Mouse (Mus musculus) left cerebral cortex, postnatal 4 days (tissue): ENCODE measurements at regions not wholly inside any gene's neighbourhood (a gene's known extent, or its start where the extent isn't known, plus 50 kb on each side); places are given as distances from the start of the nearest gene placed in this dataset.
A peak's percentile ranks its signal among the peaks of the same experiment; 100 is the strongest.

Experiments used
- DNase-seq: peaks from one replicate; pipeline ENCODE4 v3.0.0-alpha.2; 2022
- intact Hi-C: fragments of 180-260 bp; cut with DNase I; formaldehyde crosslinking; loops from one replicate; pipeline ENCODE4 v1.15.1; 2025

DNA sequence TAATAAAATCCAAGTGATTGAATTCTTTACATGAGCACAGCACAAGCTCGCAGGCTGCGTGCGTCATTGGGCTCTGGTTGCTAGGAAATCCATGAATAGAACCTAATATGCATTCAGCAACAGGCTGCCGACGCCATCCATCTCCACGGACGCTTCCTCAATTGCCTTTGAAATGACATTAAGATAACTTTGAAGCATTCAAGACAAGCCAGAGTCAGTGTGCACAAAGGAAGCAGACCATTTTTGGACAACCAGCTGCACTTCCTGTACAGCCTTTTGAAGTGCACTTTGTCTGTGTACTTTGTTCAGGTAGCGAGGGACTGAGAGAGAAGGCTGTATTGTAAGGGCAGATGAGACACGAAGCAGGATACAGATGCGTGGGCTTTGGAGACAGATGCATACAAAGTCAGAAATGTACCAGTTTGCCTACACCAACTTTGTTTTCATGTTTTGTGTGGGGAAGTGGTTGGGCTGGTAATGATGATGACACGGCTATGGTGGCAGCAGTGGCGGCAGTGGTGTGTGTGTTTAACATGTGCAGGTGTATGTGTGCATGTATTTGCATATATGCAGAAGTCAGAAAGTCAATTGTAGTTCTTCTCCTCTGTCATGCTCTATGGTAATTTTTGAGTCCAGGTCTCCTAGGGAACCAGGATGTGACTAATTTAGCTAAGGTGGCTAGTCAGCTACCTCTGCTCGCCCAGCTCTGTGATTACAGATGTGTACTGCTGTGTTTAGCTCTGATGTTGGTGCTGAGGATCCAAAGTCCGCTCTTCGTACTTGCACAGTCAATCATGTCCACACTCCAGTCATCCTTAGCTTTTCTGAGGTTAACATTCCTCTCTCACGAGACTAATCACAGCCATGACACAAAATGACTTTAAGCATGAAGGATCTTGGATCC, 106.7 kb upstream of the Col1a2 start:
- intact Hi-C loops, result no loop called here
- peak; percentile 29 for DNase-seq

- intact Hi-C loops, result no loop called here
- no peak for DNase-seq
These were observed 106.0 kb upstream of the Col1a2 start for GRCm38 (mm10) chr6:4398599-4398980.

DNA sequence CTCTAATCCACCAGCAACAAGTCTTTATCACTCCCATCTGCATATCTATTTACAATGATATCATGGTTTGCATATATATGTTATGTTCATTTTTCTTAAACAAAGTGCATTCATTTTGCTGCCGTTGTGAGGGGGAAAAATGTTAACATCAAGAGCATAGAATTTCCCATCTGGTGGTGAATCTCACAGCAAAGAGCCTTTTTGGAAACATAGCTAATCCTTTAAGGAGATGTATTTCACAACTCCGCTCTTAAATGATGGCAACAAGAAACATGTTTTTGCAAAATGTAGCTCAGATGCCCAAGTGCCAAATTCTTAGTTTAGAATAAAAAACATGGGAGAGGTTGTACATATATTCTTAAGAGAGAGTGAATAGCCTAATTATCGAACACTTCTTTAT, 99.3 kb upstream of the Col1a2 start:
- intact Hi-C loops, result no loop called here
- no peak for DNase-seq

- no peak for DNase-seq
- intact Hi-C loops, result no loop called here
These were observed 96.9 kb upstream of the Col1a2 start for GRCm38 (mm10) chr6:4407748-4408147.

- DNase-seq, result no peak
- intact Hi-C loops, result loop anchor here (10.0 kb wide), 1 partner anchor 132 kb away; no protein-coding TSS in a partner anchor
These were observed 91.4 kb upstream of the Col1a2 start for GRCm38 (mm10) chr6:4413201-4413600.

GRCm38 (mm10) chr6:4414166-4414565, 90.4 kb upstream of the Col1a2 start:
- intact Hi-C loops, result loop anchor here (10.0 kb wide), 1 partner anchor 131 kb away; no protein-coding TSS in a partner anchor
- peak; percentile 45 for DNase-seq

- intact Hi-C loops, result loop anchor here (10.0 kb wide), 1 partner anchor 130 kb away; no protein-coding TSS in a partner anchor
- no peak for DNase-seq
These were observed 89.4 kb upstream of the Col1a2 start for GRCm38 (mm10) chr6:4415206-4415605.

- intact Hi-C loops, result loop anchor here (10.0 kb wide), 1 partner anchor 128 kb away; no protein-coding TSS in a partner anchor
- no peak for DNase-seq
These were observed 87.3 kb upstream of the Col1a2 start for GRCm38 (mm10) chr6:4417247-4417709.

DNA sequence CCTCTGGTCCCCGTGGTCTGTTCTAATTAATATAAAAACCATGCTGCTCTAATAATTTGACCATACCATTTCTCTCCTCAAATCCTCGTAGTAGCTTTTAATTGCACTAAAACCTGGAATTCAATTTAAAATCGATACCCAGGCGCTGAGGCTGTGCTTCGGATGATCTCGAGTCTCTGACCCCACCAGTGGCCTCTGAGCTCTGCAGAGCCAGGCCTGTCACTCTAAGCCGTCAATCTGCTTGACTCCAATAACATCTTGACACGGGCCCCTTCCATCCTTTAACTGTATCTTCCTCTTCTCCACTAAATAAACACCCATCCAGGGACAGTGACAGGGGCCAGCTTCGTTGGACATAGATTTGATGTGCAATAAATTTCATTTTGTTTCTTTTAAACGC, 86.2 kb upstream of the Col1a2 start:
- intact Hi-C loops, result loop anchor here (10.0 kb wide), 1 partner anchor 126 kb away; no protein-coding TSS in a partner anchor
- no peak for DNase-seq

DNA sequence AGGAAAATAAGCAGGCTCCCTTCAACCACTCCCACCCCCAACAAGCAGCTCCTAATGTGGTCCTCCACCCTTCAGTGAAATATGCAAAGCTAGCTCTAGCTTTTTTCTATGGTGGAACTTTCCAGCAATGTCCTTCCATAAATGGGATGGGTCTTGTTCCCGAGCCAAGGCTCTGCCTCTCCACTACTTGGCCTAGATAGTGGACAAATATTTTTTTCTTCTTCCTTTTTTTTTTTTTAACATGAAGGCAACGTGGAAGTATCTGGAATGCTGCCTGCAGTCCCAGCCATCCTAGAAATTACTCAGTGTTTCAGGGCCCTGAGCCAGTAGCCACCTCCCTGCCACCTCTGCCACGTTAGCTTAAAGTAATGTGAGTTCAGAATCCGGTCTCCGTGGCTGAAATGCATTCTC, 85.7 kb upstream of the Col1a2 start:
- no peak for DNase-seq
- intact Hi-C loops, result loop anchor here (10.0 kb wide), 1 partner anchor 126 kb away; no protein-coding TSS in a partner anchor

GRCm38 (mm10) chr6:4421466-4421865, 83.1 kb upstream of the Col1a2 start:
- intact Hi-C loops, result no loop called here
- DNase-seq, result no peak

DNA sequence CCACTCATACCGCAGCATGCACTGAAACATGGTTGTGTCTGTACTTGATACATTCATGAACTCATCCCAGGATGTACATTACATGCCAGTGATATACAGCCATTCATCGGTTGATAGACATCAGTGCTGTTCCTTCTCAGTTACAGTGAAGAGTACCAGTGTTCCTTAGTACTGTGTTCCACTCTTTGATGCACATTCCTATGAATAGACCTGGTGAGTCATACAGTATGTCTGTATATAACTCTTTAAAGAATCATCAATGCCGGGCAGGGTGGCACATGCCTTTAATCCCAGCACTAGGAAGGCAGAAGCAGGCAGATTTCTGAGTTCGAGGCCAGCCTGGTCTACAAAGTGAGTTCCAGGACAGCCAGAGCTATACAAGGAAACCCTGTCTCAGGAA, 77.5 kb upstream of the Col1a2 start:
- intact Hi-C loops, result loop anchor here (5.0 kb wide), 1 partner anchor 680 kb away; no protein-coding TSS in a partner anchor
- DNase-seq, result no peak

GRCm38 (mm10) chr6:4430704-4431310, 73.8 kb upstream of the Col1a2 start:
- peak; percentile 25 for DNase-seq
- intact Hi-C loops, result no loop called here

DNA sequence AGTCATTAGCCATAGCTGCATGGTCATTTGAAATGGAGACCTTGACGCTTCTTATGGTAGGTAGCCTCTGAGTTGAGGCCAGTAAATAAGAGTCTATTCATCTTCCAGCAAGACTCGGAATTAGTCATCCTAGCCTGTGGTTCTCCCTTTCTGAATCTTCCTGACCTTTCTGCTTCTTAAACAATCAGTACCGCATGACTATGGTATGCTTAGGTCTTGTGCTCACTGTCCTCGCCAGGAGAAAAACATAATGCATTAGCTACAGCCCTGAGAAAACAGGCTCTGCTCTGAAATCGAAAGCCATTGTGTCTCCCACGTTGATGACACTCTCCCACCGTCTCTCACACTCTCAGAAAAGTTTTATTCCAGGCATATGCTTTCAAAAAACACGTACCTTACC, 72.4 kb upstream of the Col1a2 start:
- intact Hi-C loops, result no loop called here
- DNase-seq, result no peak

- DNase-seq, result no peak
- intact Hi-C loops, result no loop called here
These were observed 68.2 kb upstream of the Col1a2 start for GRCm38 (mm10) chr6:4436439-4436838.

GRCm38 (mm10) chr6:4436874-4437273, 67.7 kb upstream of the Col1a2 start:
- intact Hi-C loops, result no loop called here
- no peak for DNase-seq

DNA sequence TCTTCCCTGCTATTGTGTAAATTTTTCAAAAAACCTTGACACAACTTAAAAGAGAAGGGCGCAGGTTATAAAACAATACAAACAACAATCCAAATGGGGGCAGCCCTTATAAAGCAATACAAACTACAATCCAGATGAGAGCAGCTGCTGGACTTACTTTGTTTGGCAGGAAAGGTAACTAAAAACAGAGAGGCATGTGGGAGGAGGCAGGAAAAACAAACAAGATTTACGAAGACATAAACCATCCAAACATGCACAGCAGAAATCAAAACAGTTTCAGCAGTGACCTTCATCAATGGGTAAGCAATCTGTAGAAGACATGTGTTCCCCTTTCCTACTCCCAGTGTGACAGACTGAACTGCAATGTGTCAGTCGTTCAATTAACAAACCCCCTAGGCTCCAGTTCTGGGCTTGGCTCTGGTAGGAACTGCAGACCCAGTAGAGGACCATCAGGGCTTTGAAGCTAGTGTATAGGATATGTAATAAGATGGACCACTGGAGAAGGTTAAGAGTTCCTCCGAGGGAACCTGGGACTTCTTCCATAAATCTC, 62.9 kb upstream of the Col1a2 start:
- intact Hi-C loops, result no loop called here
- no peak for DNase-seq

DNA sequence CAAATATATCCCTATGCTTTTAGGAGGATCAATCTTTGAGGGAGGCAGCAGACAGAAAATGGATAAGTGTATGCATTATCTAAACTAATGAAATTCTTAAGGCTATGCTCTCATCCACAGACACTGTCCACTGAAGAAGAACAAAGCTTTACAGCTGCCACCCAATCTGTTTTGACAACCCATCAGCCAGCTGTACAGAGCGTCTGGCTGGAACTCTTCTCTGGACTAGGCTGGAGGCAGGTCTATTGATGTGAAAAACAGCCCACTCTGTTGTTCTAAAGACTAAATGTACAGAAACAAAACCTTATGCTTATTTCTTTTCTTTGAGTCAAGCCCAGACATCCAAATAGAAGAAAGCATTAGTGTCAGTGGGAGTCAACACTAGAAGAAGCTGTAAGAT, 58.7 kb upstream of the Col1a2 start:
- no peak for DNase-seq

GRCm38 (mm10) chr6:4451227-4451626, 53.4 kb upstream of the Col1a2 start:
- intact Hi-C loops, result no loop called here
- no peak for DNase-seq

More for the DNA sequence above, 58.7 kb upstream of the Col1a2 start:
- intact Hi-C loops, result no loop called here
